Mouse (Mus musculus) stomach, postnatal 0 days (tissue): ENCODE measurements around the gene Ankrd11.

ENCODE experiments used
- CTCF ChIP-seq: IDR thresholded peaks from 2 replicates; pipeline ENCODE4 v1.5.1; 2016; ENCODE audit warnings: antibody characterized with exemption, low read depth, mild to moderate bottlenecking, moderate library complexity
- EP300 ChIP-seq: optimal IDR thresholded peaks from 2 replicates; pipeline ENCODE3; 2016; ENCODE audit warnings: antibody characterized with exemption

DNA sequence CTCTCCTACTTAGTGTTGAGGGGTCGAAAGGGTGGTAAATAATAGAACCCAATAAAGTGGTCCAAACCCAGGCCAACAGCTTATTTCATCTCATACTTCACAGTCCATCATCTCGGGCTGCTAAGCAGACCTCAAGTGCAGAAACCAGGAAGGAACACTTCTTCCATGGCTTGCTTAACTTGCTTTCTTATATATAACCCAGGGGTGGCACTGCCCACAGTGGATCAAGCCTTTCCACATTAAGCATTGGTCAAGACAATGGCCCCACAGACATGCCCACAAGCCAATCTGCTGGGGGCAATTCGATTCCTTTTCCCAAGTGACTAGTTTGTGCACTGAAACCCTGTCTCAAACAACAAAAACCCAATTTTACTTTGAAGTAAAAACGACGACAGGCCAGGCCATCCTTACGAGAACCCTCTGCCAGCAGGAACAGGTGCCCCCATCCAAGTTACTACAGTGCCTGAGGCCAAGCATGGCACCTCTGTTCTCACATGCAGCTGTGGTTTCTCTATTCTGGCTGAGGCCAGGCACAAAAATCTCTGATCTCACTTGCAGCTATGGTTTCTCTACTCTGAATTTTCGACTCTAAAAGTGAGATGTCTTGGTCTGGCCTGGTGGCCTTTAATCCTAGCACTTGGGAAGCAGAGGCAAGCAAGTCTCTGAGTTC lies 123.5 kb downstream of the Ankrd11 start:
- TF ChIP-seq CTCF (no peak), EP300 (no peak)
